In the genomic region with DNA sequence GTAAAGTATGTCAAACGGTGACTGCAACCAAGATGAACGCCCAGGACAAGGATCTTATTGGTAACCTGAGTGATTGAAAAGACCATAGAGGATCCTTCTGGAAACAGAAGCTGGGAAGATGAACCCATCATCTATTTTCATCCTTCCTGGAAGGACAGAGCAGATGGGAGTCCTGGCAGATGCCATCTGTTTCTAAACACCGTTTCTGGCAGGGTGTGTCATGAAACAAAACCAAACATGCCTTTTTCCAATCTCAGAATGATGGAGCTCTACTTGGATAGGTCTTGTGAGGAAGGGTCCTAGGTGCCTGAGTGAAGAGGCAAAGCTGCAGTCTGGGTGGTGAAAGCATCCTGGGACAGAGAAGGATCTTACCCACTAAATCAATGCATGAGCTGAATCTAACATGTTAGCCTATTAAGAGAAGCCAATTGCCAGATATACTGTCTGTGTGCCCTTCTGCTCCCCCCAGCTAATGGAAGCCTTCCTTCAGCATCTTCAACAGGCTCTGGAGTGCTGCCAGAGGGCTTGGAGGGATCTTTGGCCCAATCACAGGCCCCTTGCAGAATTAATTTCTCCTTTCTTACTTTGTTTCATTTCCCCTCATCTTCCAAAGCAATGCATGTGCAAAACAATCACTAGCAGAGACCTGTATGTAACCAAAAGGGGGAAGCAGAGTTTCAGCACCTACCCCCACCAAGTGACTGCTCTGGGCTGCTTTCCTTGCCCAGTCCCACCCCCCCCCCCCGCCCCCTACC, we compare ENCODE assay signal across 10 mouse cellular contexts.
A peak's percentile ranks its signal among the peaks of the same experiment; 100 is the strongest.
DNase-seq lines count a peak whose midpoint lies in the region; ATAC-seq and TF ChIP-seq lines count a peak whose summit lies in the region.
"Had no signal": no experiment of that assay in that cellular context is flagged by ENCODE, and none has a peak within 500 bp of the region (broad histone marks: within the 10 kb centered on the region; RNA-seq: fewer than 3 reads in every experiment).

No protein-coding gene starts in this region.

- DNase-seq in lung, embryonic 14.5 days = peak; percentile 42
- DNase-seq in lung, postnatal 36 days = no peak
- DNase-seq in cerebellum, adult 9-10 months = peak; percentile 90
- DNase-seq: thymus, adult 18-20 months had no signal

- 59% methylated on average over 4 of the region's 4 CpGs for WGBS in lung, embryonic 14.5 days
- 71% methylated on average over 4 of the region's 4 CpGs for WGBS in hindbrain, embryonic 15.5 days
- WGBS in neural tube, embryonic 15.5 days = 71% methylated on average over 4 of the region's 4 CpGs
- WGBS in heart, embryonic 12.5 days = 69% methylated on average over 4 of the region's 4 CpGs

- H3K9me3 ChIP-seq in lung, embryonic 14.5 days (ENCODE audit: low read depth, low read length) = no peaks in the 10 kb centered on the region
- no peaks in the 10 kb centered on the region for H3K9me3 ChIP-seq in hindbrain, embryonic 15.5 days
- no peaks in the 10 kb centered on the region for H3K9me3 ChIP-seq in neural tube, embryonic 15.5 days (replicated peaks)
- no peaks in the 10 kb centered on the region for H3K9me3 ChIP-seq in heart, embryonic 12.5 days (replicated peaks)
- H3K9me3 ChIP-seq: kidney, embryonic 15.5 days; limb, embryonic 15.5 days had no signal

- ATAC-seq in lung, embryonic 14.5 days (ENCODE audit: insufficient read depth) = no peak
- peak; percentile 4; the same call in 1 of the 2 replicates for ATAC-seq in hindbrain, embryonic 15.5 days (ENCODE audit: low FRiP score, low read depth)
- ATAC-seq in neural tube, embryonic 15.5 days (ENCODE audit: low FRiP score) = no peak
- no peak for ATAC-seq in heart, embryonic 12.5 days (ENCODE audit: insufficient number of reproducible peaks, low FRiP score)
- ATAC-seq in monocyte, adult 5-6 weeks (replicated peaks; ENCODE audit: insufficient number of reproducible peaks, low FRiP score, low TSS enrichment, poor library complexity, severe bottlenecking) = no peak

- no peaks in the 10 kb centered on the region for H3K4me1 ChIP-seq in lung, embryonic 14.5 days (ENCODE audit: insufficient read depth)
- peaks cover 39% of the 10 kb centered on the region for H3K4me1 ChIP-seq in hindbrain, embryonic 15.5 days (replicated peaks)
- peaks cover 57% of the 10 kb centered on the region for H3K4me1 ChIP-seq in neural tube, embryonic 15.5 days
- H3K4me1 ChIP-seq in heart, embryonic 12.5 days (replicated peaks) = peaks cover 29% of the 10 kb centered on the region
- H3K4me1 ChIP-seq: kidney, embryonic 15.5 days had no signal

- no peaks in the 10 kb centered on the region for H3K27me3 ChIP-seq in lung, embryonic 14.5 days (ENCODE audit: insufficient read depth, low read length)
- no peaks in the 10 kb centered on the region for H3K27me3 ChIP-seq in hindbrain, embryonic 15.5 days
- no peaks in the 10 kb centered on the region for H3K27me3 ChIP-seq in neural tube, embryonic 15.5 days (replicated peaks)
- no peaks in the 10 kb centered on the region for H3K27me3 ChIP-seq in heart, embryonic 12.5 days (replicated peaks)
- H3K27me3 ChIP-seq: kidney, embryonic 15.5 days; limb, embryonic 15.5 days had no signal

- no peak overlapping the region for H3K27ac ChIP-seq in lung, embryonic 14.5 days (ENCODE audit: low read depth)
- H3K27ac ChIP-seq in hindbrain, embryonic 15.5 days (replicated peaks) = peak overlapping the region; percentile 86
- peak overlapping the region; percentile 80 for H3K27ac ChIP-seq in neural tube, embryonic 15.5 days (replicated peaks)
- H3K27ac ChIP-seq in heart, embryonic 12.5 days (ENCODE audit: poor library complexity, severe bottlenecking) = no peak overlapping the region
- H3K27ac ChIP-seq: kidney, embryonic 15.5 days; limb, embryonic 15.5 days had no signal

- no peak overlapping the region for H3K4me2 ChIP-seq in lung, embryonic 14.5 days
- H3K4me2 ChIP-seq in hindbrain, embryonic 15.5 days = peak overlapping the region; percentile 16; the same call in 1 of the 2 replicates
- no peak overlapping the region for H3K4me2 ChIP-seq in neural tube, embryonic 15.5 days
- no peak overlapping the region for H3K4me2 ChIP-seq in heart, embryonic 12.5 days
- H3K4me2 ChIP-seq: kidney, embryonic 15.5 days; limb, embryonic 15.5 days had no signal

- TF ChIP-seq CTCF in lung, embryonic 14.5 days (IDR thresholded peaks at IDR 0.05; ENCODE audit: low read depth) = no peak

- no peaks in the 10 kb centered on the region for H3K36me3 ChIP-seq in lung, embryonic 14.5 days (ENCODE audit: insufficient read depth)
- no peaks in the 10 kb centered on the region for H3K36me3 ChIP-seq in hindbrain, embryonic 15.5 days
- no peaks in the 10 kb centered on the region for H3K36me3 ChIP-seq in neural tube, embryonic 15.5 days
- no peaks in the 10 kb centered on the region for H3K36me3 ChIP-seq in heart, embryonic 12.5 days
- H3K36me3 ChIP-seq: kidney, embryonic 15.5 days; limb, embryonic 15.5 days had no signal

- H3K4me3 ChIP-seq in lung, embryonic 14.5 days (ENCODE audit: low read depth, low read length) = no peak overlapping the region
- no peak overlapping the region for H3K4me3 ChIP-seq in hindbrain, embryonic 15.5 days
- H3K4me3 ChIP-seq in neural tube, embryonic 15.5 days (replicated peaks) = no peak overlapping the region
- H3K4me3 ChIP-seq in heart, embryonic 12.5 days = no peak overlapping the region
- H3K4me3 ChIP-seq: kidney, embryonic 15.5 days; limb, embryonic 15.5 days had no signal

- H3K9ac ChIP-seq in lung, embryonic 14.5 days = no peak overlapping the region
- no peak overlapping the region for H3K9ac ChIP-seq in hindbrain, embryonic 15.5 days
- no peak overlapping the region for H3K9ac ChIP-seq in neural tube, embryonic 15.5 days (replicated peaks)
- H3K9ac ChIP-seq in heart, embryonic 12.5 days = no peak overlapping the region
- H3K9ac ChIP-seq: kidney, embryonic 15.5 days; limb, embryonic 15.5 days had no signal

Comparison
In these comparisons a context has a peak if more than half of its experiments do, and no peak if none do; other contexts are left out.
1. H3K27ac ChIP-seq: peak in hindbrain, embryonic 15.5 days (single experiment) and neural tube, embryonic 15.5 days (single experiment); none in lung, embryonic 14.5 days (single experiment) and heart, embryonic 12.5 days (single experiment).